Mouse (Mus musculus) adrenal gland, adult 2 months (tissue): ENCODE results near the gene Mthfd1. TPM values are rescaled to one million over a fixed set of nuclear protein-coding genes. Genes with fewer than 3 reads are reported as not detected.

Experiments used
- DNase-seq: peaks from one replicate; pipeline ENCODE4 v3.0.0; 2021
- polyA plus RNA-seq: library from polyadenylated mRNA; depleted of rRNA; stranded (reverse); fragments of >200 nt; gene quantifications from 2 replicates; pipeline ENCODE4 v1.2.3, GENCODE M21; 2012; rRNA removed
- total RNA-seq, 2 experiments: library from RNA; stranded (reverse); gene quantifications; 2 replicates each; pipeline ENCODE4 v1.2.3; 2021

Mthfd1 gene
- total and polyA plus RNA-seq, 3 experiments: 18.1 to 49.4 (median 41.8) TPM

GRCm38 (mm10) chr12:76345759-76346455 lies 90.8 kb downstream of the Mthfd1 start:
- DNase-seq: no peak

- no peak for DNase-seq
Observed at GRCm38 (mm10) chr12:76349680-76350220, 94.7 kb downstream of the Mthfd1 start.

GRCm38 (mm10) chr12:76360868-76361267 lies 105.8 kb downstream of the Mthfd1 start:
- no peak for DNase-seq

- DNase-seq: no peak
Observed at GRCm38 (mm10) chr12:76361405-76362302, 106.6 kb downstream of the Mthfd1 start.

GRCm38 (mm10) chr12:76362303-76362676 lies 107.2 kb downstream of the Mthfd1 start:
- no peak for DNase-seq

- no peak for DNase-seq
Observed at GRCm38 (mm10) chr12:76366276-76366675, 111.2 kb downstream of the Mthfd1 start.

GRCm38 (mm10) chr12:76367096-76367995 lies 112.2 kb downstream of the Mthfd1 start:
- DNase-seq: peak; percentile 50

GRCm38 (mm10) chr12:76368201-76368789 lies 113.2 kb downstream of the Mthfd1 start:
- DNase-seq: peak; percentile 14

GRCm38 (mm10) chr12:76368790-76369205 lies 113.7 kb downstream of the Mthfd1 start:
- DNase-seq: no peak

Other genes starting within 250 kb of the Mthfd1 start
- gene Esr2, start 78.0 kb upstream of the Mthfd1 start, total RNA-seq: not detected
- not detected in 2 replicates for gene Esr2, start 78.0 kb upstream of the Mthfd1 start, polyA plus RNA-seq
- gene Tex21, start 8.6 kb upstream of the Mthfd1 start, total RNA-seq: not detected
- not detected in 2 replicates for gene Tex21, start 8.6 kb upstream of the Mthfd1 start, polyA plus RNA-seq
- under 1 TPM; 0.29 to 0.76 TPM for gene Akap5, start 69.6 kb downstream of the Mthfd1 start, total RNA-seq
- gene Akap5, start 69.6 kb downstream of the Mthfd1 start, polyA plus RNA-seq: 0.07 TPM in 2 replicates
- gene Zbtb25, start 114.3 kb downstream of the Mthfd1 start, total RNA-seq: 1 to 10 TPM; 6.9 to 9.4 TPM
- 4.9 and 6.0 TPM in 2 replicates for gene Zbtb25, start 114.3 kb downstream of the Mthfd1 start, polyA plus RNA-seq
- 1 to 10 TPM; 5.0 to 5.5 TPM for gene Zbtb1, start 115.0 kb downstream of the Mthfd1 start, total RNA-seq
- 2.3 and 2.4 TPM in 2 replicates for gene Zbtb1, start 115.0 kb downstream of the Mthfd1 start, polyA plus RNA-seq
- 10 to 100 TPM; 18.7 to 23.8 TPM for gene Hspa2, start 148.9 kb downstream of the Mthfd1 start, total RNA-seq
- 15.9 and 21.3 TPM in 2 replicates for gene Hspa2, start 148.9 kb downstream of the Mthfd1 start, polyA plus RNA-seq
- gene Ppp1r36, start 162.2 kb downstream of the Mthfd1 start, total RNA-seq: under 1 TPM; 0.23 to 0.24 TPM
- gene Ppp1r36, start 162.2 kb downstream of the Mthfd1 start, polyA plus RNA-seq: not detected in 2 replicates